Mouse (Mus musculus): ENCODE measurements around the gene Grk5.

Gene Grk5

DNA sequence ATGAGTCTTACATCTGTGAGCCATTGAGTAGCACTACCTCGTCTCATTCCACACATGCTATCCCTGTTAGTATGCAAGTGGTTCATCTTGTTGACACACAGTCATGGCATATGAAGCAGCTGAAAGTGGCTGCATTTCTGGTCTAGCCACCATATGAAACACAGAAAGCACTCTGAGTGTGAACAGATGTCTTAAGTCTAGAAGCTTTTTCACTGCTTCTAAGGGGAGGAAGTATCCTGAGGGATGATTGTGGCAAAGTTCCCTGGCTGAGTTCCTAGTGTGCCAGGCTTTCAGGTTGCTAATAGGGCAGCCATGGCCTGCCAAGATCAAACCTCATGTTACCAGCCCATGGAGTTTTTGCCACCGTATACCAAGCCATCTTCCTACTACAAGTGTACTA, 159.1 kb downstream of the Grk5 start:
- no peak for TF ChIP-seq POU5F1 (IDR thresholded peaks at IDR 0.05; ENCODE audit: borderline replicate concordance, low read length)
- no peak for TF ChIP-seq NANOG (IDR thresholded peaks at IDR 0.05; ENCODE audit: borderline replicate concordance, low read length)
- TF ChIP-seq CTCF (conservative IDR thresholded peaks at IDR 0.05; ENCODE audit: low read length): no peak
- no peaks in the 10 kb centered on the region for H3K27me3 ChIP-seq (ENCODE audit: insufficient read depth, low read length)
- no peaks in the 10 kb centered on the region for H3K4me1 ChIP-seq (replicated peaks; ENCODE audit: low read depth, low read length)
- no peak overlapping the region for H3K4me3 ChIP-seq (replicated peaks; ENCODE audit: low read length)
- H3K36me3 ChIP-seq (ENCODE audit: insufficient read depth, low read length): no peaks in the 10 kb centered on the region
- H3K9me3 ChIP-seq (ENCODE audit: low read length): no peaks in the 10 kb centered on the region

DNA sequence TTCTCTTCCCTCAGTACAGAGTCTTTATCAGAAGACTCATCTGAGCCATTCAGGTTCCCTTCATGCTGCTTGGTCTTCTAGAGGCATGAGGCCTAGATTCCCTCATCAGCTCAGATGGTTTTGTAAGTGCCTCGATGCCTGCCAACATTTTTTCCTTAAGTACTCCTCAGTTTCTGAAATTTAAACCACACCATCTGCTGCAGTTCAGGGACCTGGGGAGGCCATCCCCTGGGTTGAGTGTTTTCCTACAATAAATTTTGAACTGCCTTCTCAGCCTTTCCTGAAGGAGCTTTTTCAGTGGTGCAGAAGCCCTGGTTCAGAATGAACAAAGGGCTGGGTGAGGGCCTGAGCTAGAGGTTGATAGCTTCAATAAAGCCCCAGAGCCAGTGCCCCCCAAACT, 159.9 kb downstream of the Grk5 start:
- H3K27me3 ChIP-seq (ENCODE audit: insufficient read depth, low read length): no peaks in the 10 kb centered on the region
- TF ChIP-seq POU5F1 (IDR thresholded peaks at IDR 0.05; ENCODE audit: borderline replicate concordance, low read length) (no peak), CTCF (conservative IDR thresholded peaks at IDR 0.05; ENCODE audit: low read length) (no peak), NANOG (IDR thresholded peaks at IDR 0.05; ENCODE audit: borderline replicate concordance, low read length) (no peak)
- no peaks in the 10 kb centered on the region for H3K36me3 ChIP-seq (ENCODE audit: insufficient read depth, low read length)
- no peaks in the 10 kb centered on the region for H3K4me1 ChIP-seq (replicated peaks; ENCODE audit: low read depth, low read length)
- H3K9me3 ChIP-seq (ENCODE audit: low read length): no peaks in the 10 kb centered on the region
- no peak overlapping the region for H3K4me3 ChIP-seq (replicated peaks; ENCODE audit: low read length)

DNA sequence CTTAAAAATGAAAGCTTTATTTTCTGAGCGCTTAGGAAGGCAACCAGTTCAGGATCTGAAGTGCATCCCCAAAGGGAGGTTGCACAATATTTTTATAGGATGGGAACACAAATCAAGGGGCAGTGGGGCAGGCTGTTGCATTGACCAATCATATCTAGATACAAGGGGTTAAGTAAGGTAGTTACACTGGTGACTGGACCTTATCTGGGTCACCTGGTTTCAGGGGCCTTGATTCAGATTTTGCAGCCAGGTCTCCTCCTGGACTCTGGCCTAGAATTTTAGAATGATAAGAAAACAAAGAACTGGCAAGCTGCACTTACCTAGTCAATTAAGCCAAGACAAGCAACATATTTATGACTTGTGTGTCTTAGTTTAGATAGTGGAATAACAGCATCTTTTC, 161.6 kb downstream of the Grk5 start:
- H3K27me3 ChIP-seq (ENCODE audit: insufficient read depth, low read length): no peaks in the 10 kb centered on the region
- TF ChIP-seq POU5F1 (IDR thresholded peaks at IDR 0.05; ENCODE audit: borderline replicate concordance, low read length) (no peak), NANOG (IDR thresholded peaks at IDR 0.05; ENCODE audit: borderline replicate concordance, low read length) (no peak), CTCF (conservative IDR thresholded peaks at IDR 0.05; ENCODE audit: low read length) (no peak)
- H3K4me3 ChIP-seq (replicated peaks; ENCODE audit: low read length): no peak overlapping the region

DNA sequence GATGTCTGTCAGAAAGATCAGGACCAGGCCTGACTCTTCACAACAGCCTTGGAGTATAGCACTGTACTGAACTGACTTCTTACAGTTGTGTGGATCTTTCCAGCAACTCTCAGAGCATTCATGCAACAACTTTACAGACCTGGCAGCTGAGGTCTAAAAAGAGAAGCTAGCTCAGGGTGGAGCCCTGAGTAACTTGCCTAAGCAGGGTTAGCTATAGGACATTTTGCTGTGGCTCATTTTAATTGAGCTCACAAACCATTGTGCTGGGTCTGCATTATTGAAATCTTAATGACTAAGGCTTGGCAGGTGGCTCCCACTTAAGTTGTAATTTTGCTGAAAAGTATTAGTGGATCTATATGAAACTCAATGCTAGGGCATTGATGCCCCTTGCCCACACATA, 162.5 kb downstream of the Grk5 start:
- H3K4me3 ChIP-seq (replicated peaks; ENCODE audit: low read length): no peak overlapping the region
- TF ChIP-seq CTCF (conservative IDR thresholded peaks at IDR 0.05; ENCODE audit: low read length): no peak
- TF ChIP-seq POU5F1 (IDR thresholded peaks at IDR 0.05; ENCODE audit: borderline replicate concordance, low read length): no peak
- TF ChIP-seq NANOG (IDR thresholded peaks at IDR 0.05; ENCODE audit: borderline replicate concordance, low read length): no peak
- H3K27me3 ChIP-seq (ENCODE audit: insufficient read depth, low read length): no peaks in the 10 kb centered on the region
- H3K4me1 ChIP-seq (replicated peaks; ENCODE audit: low read depth, low read length): no peaks in the 10 kb centered on the region
- H3K36me3 ChIP-seq (ENCODE audit: insufficient read depth, low read length): no peaks in the 10 kb centered on the region
- H3K9me3 ChIP-seq (ENCODE audit: low read length): no peaks in the 10 kb centered on the region

More for the DNA sequence above, 161.6 kb downstream of the Grk5 start:
- Histone ChIP-seq H3K36me3 (ENCODE audit: insufficient read depth, low read length) (no peaks in the 10 kb centered on the region), H3K9me3 (ENCODE audit: low read length) (no peaks in the 10 kb centered on the region), H3K4me1 (replicated peaks; ENCODE audit: low read depth, low read length) (no peaks in the 10 kb centered on the region)

DNA sequence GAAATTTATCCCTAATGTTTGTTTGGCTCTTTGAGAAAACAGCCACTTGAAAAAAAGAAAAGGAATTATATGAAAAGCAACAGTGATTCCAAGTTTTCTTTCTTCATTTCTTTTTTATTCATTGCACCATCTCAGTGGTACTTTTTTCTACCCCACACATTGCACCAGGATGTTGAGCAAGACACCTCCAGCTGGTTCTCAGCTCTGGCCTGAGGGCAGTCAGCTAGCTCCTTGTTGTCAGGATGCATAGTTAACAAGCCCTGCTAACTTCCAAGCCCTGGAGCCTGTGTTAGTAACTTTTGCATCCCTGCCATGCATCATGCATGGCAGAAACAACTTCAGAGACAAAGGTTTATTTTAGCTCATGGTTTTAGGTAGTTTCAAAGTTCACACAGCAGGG, 163.2 kb downstream of the Grk5 start:
- Histone ChIP-seq H3K4me3 (replicated peaks; ENCODE audit: low read length) (no peak overlapping the region), H3K9me3 (ENCODE audit: low read length) (no peaks in the 10 kb centered on the region), H3K36me3 (ENCODE audit: insufficient read depth, low read length) (no peaks in the 10 kb centered on the region), H3K27me3 (ENCODE audit: insufficient read depth, low read length) (no peaks in the 10 kb centered on the region), H3K4me1 (replicated peaks; ENCODE audit: low read depth, low read length) (no peaks in the 10 kb centered on the region)
- TF ChIP-seq CTCF (conservative IDR thresholded peaks at IDR 0.05; ENCODE audit: low read length): no peak
- no peak for TF ChIP-seq POU5F1 (IDR thresholded peaks at IDR 0.05; ENCODE audit: borderline replicate concordance, low read length)
- no peak for TF ChIP-seq NANOG (IDR thresholded peaks at IDR 0.05; ENCODE audit: borderline replicate concordance, low read length)

DNA sequence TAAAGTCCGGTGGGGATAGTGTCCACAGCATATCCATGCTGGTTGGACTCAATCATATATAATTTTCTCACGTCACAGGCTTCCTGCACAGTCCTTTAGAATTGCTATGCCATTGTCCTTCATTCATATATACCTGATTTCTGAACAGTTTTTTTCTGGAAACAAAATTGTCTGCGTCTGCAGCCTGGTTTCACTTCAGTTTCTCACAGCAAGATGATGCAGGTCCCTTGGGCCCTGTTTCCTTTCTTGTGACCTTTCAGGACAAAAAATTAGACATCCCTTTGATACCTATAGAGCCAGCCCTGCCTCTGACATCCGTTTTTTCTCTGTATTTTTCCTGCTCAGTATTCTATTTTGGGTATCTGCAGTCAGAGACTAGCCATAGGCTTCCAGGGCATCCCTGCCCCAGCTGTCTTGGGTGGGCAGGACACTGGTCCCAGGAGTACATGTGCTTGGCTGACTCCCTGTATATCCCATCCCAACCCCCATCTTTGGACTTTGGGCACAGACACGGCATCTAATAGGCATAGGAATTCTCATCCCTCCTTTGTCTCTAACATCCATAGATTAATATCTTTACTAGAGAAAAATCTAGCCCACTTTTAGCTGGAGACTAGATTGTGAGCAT, 167.3 kb downstream of the Grk5 start:
- H3K4me3 ChIP-seq (replicated peaks; ENCODE audit: low read length): no peak overlapping the region
- no peaks in the 10 kb centered on the region for H3K9me3 ChIP-seq (ENCODE audit: low read length)
- H3K36me3 ChIP-seq (ENCODE audit: insufficient read depth, low read length): no peaks in the 10 kb centered on the region
- TF ChIP-seq CTCF (conservative IDR thresholded peaks at IDR 0.05; ENCODE audit: low read length) (no peak), POU5F1 (IDR thresholded peaks at IDR 0.05; ENCODE audit: borderline replicate concordance, low read length) (no peak), NANOG (IDR thresholded peaks at IDR 0.05; ENCODE audit: borderline replicate concordance, low read length) (no peak)
- no peaks in the 10 kb centered on the region for H3K27me3 ChIP-seq (ENCODE audit: insufficient read depth, low read length)
- no peaks in the 10 kb centered on the region for H3K4me1 ChIP-seq (replicated peaks; ENCODE audit: low read depth, low read length)

DNA sequence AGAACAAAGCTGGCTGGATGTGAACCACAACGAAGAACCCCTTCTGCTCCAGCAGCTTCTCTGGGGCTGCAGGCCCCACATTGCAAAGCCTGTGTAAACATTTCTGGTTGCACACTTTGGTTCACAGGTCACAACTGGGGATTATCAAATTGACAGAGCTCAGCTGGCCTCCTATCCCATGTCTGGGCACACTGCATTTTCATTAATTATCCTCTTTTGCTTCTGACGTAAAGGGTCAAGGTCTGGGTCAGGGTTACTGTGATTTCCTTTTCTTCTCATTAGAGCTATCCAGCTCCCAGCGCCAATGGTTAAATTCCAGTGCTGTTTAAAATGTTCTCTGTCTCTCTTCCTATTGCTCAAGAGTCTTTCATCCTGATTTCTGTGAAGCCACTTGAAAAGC, 168.0 kb downstream of the Grk5 start:
- TF ChIP-seq POU5F1 (IDR thresholded peaks at IDR 0.05; ENCODE audit: borderline replicate concordance, low read length) (no peak), NANOG (IDR thresholded peaks at IDR 0.05; ENCODE audit: borderline replicate concordance, low read length) (no peak), CTCF (conservative IDR thresholded peaks at IDR 0.05; ENCODE audit: low read length) (no peak)
- Histone ChIP-seq H3K27me3 (ENCODE audit: insufficient read depth, low read length) (no peaks in the 10 kb centered on the region), H3K4me3 (replicated peaks; ENCODE audit: low read length) (no peak overlapping the region), H3K4me1 (replicated peaks; ENCODE audit: low read depth, low read length) (no peaks in the 10 kb centered on the region), H3K36me3 (ENCODE audit: insufficient read depth, low read length) (no peaks in the 10 kb centered on the region), H3K9me3 (ENCODE audit: low read length) (no peaks in the 10 kb centered on the region)

DNA sequence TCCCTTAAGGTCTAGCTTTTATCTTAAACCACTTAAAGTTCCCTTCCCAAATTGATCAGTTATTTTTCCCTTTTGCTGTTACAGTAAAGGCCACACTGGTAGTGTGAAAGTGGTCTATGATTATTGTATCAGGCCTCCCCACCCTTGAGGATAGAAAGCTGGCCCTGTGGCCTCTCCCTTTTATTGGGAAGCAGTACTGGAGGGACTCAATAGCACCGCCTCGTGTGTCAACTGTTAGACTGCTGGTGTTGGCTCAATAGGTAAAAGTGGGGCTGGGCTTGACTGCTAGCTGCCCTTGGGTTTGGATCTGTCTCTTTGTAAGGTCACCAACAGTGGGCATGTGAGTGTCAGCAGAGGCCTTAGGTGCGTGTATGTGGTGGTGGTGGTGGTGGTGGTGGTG, 174.8 kb downstream of the Grk5 start:
- H3K27me3 ChIP-seq (ENCODE audit: insufficient read depth, low read length): no peaks in the 10 kb centered on the region
- no peak overlapping the region for H3K4me3 ChIP-seq (replicated peaks; ENCODE audit: low read length)
- no peaks in the 10 kb centered on the region for H3K4me1 ChIP-seq (replicated peaks; ENCODE audit: low read depth, low read length)
- H3K9me3 ChIP-seq (ENCODE audit: low read length): no peaks in the 10 kb centered on the region
- TF ChIP-seq POU5F1 (IDR thresholded peaks at IDR 0.05; ENCODE audit: borderline replicate concordance, low read length) (no peak), NANOG (IDR thresholded peaks at IDR 0.05; ENCODE audit: borderline replicate concordance, low read length) (no peak), CTCF (conservative IDR thresholded peaks at IDR 0.05; ENCODE audit: low read length) (no peak)
- no peaks in the 10 kb centered on the region for H3K36me3 ChIP-seq (ENCODE audit: insufficient read depth, low read length)

DNA sequence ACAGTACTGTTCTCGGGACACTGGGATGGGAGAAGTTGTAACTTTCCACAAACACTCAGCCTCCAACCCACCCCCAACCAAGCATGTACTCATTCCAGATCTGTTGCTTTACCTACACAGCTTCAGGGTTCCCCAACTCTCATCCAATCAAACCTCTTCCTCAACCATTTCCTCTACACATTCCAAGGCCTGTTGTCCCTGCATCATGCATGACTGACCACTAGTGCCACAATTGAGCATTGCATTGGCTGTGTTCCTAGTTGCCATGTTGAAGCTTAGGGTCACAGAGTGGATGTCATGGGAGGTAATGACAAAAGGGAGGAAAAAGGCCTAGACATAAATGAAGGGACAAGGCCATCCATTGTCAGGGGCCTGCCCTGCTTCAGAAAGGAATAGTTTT, 175.5 kb downstream of the Grk5 start:
- TF ChIP-seq CTCF (conservative IDR thresholded peaks at IDR 0.05; ENCODE audit: low read length): no peak
- TF ChIP-seq POU5F1 (IDR thresholded peaks at IDR 0.05; ENCODE audit: borderline replicate concordance, low read length): no peak
- Histone ChIP-seq H3K4me3 (replicated peaks; ENCODE audit: low read length) (no peak overlapping the region), H3K36me3 (ENCODE audit: insufficient read depth, low read length) (no peaks in the 10 kb centered on the region), H3K9me3 (ENCODE audit: low read length) (no peaks in the 10 kb centered on the region), H3K27me3 (ENCODE audit: insufficient read depth, low read length) (no peaks in the 10 kb centered on the region), H3K4me1 (replicated peaks; ENCODE audit: low read depth, low read length) (no peaks in the 10 kb centered on the region)
